Mouse (Mus musculus) MEL (cell line): ENCODE data around the gene F2r. TPM values are rescaled to one million over a fixed set of nuclear protein-coding genes. Genes with fewer than 3 reads are reported as not detected.

Experiments used
- DNase-seq: peaks from one replicate; pipeline ENCODE4 v3.0.0; 2011; ENCODE audit warnings: low read depth, low spot score
- H3K27ac ChIP-seq: 2 replicates; pipeline ENCODE4 v1.5.1; 2012; ENCODE audit warnings: low read depth, mild to moderate bottlenecking, control low read depth, low read length, moderate library complexity; ENCODE audit not compliant: control insufficient read depth
- H3K27me3 ChIP-seq, 2 experiments: fragments of 150-350 bp in 1 of 2; sonication (generic) in 1 of 2; 2 replicates each; pipeline ENCODE4 v1.6.1; 2012; ENCODE audit warnings: low read length in 2 of 2, mild to moderate bottlenecking in 2 of 2, improper control_type of control experiment in 1 of 2, moderate library complexity in 1 of 2; ENCODE audit not compliant: insufficient read depth in 2 of 2, control insufficient read depth in 1 of 2
- H3K36me3 ChIP-seq, 2 experiments: 2 replicates each; pipeline ENCODE4 v1.6.1; 2012 to 2014; ENCODE audit warnings: low read length in 2 of 2, improper control_type of control experiment in 1 of 2, inconsistent platforms in 1 of 2, mild to moderate bottlenecking in 1 of 2; ENCODE audit not compliant: insufficient read depth in 2 of 2, control insufficient read depth in 1 of 2
- H3K4me1 ChIP-seq, 2 experiments: fragments of 150-350 bp in 1 of 2; sonication (generic) in 1 of 2; 2 replicates each; pipeline ENCODE4 v1.6.1; 2012; ENCODE audit warnings: low read length in 2 of 2, improper control_type of control experiment in 1 of 2, mild to moderate bottlenecking in 1 of 2; ENCODE audit not compliant: insufficient read depth in 2 of 2, control insufficient read depth in 1 of 2
- H3K4me3 ChIP-seq, 2 experiments: fragments of 150-350 bp in 1 of 2; sonication (generic) in 1 of 2; 2 replicates each; pipeline ENCODE4 v1.5.1; 2012; ENCODE audit warnings: low read depth in 2 of 2, low read length in 2 of 2, mild to moderate bottlenecking in 2 of 2, moderate library complexity in 2 of 2, control low read depth in 1 of 2, improper control_type of control experiment in 1 of 2; ENCODE audit not compliant: control insufficient read depth in 1 of 2, insufficient read depth in 1 of 2
- H3K79me2 ChIP-seq: 2 replicates; pipeline ENCODE4 v1.6.1; 2012; ENCODE audit warnings: mild to moderate bottlenecking, low read length, moderate library complexity; ENCODE audit not compliant: control insufficient read depth, poor library complexity, insufficient read depth
- H3K9ac ChIP-seq: 2 replicates; pipeline ENCODE4 v1.6.1; 2012; ENCODE audit warnings: low read depth, mild to moderate bottlenecking, control low read depth, low read length, moderate library complexity; ENCODE audit not compliant: control insufficient read depth, poor library complexity, severe bottlenecking
- H3K9me3 ChIP-seq: fragments of 150-350 bp; sonication (generic); replicated peaks from 2 replicates; pipeline ENCODE4 v1.6.1; 2012; ENCODE audit warnings: mild to moderate bottlenecking, low read length, improper control_type of control experiment, moderate library complexity; ENCODE audit not compliant: insufficient read depth
- CHD1 ChIP-seq: IDR thresholded peaks from 2 replicates; pipeline ENCODE4 v1.6.1; 2012; ENCODE audit warnings: low read depth, mild to moderate bottlenecking, inconsistent platforms, low read length, improper control_type of control experiment
- E2F4 ChIP-seq: IDR thresholded peaks from 2 replicates; pipeline ENCODE4 v1.6.1; 2011; ENCODE audit warnings: low read depth, low read length, improper control_type of control experiment, borderline replicate concordance
- EP300 ChIP-seq, 2 experiments: IDR thresholded peaks; 2 replicates each; pipeline ENCODE4 v1.6.1; 2011; ENCODE audit warnings: improper control_type of control experiment in 2 of 2, low read length in 2 of 2, low read depth in 1 of 2, mild to moderate bottlenecking in 1 of 2
- ETS1 ChIP-seq: IDR thresholded peaks from 2 replicates; pipeline ENCODE4 v1.6.1; 2012; ENCODE audit warnings: low read depth, mild to moderate bottlenecking, inconsistent platforms, low read length, improper control_type of control experiment, moderate library complexity
- GATA1 ChIP-seq: IDR thresholded peaks from 2 replicates; pipeline ENCODE4 v1.6.1; 2011; ENCODE audit warnings: low read depth, low read length, improper control_type of control experiment
- MEF2A ChIP-seq: IDR thresholded peaks from 2 replicates; pipeline ENCODE4 v1.6.1; 2014; ENCODE audit warnings: low read depth, mild to moderate bottlenecking, inconsistent platforms, low read length, improper control_type of control experiment; ENCODE audit not compliant: poor library complexity, insufficient replicate concordance, severe bottlenecking; ENCODE audit errors: extremely low read depth
- MXI1 ChIP-seq: IDR thresholded peaks from 2 replicates; pipeline ENCODE4 v1.6.1; 2011; ENCODE audit warnings: mild to moderate bottlenecking, low read depth, low read length, improper control_type of control experiment
- MYB ChIP-seq: IDR thresholded peaks from 2 replicates; pipeline ENCODE4 v1.6.1; 2011; ENCODE audit warnings: mild to moderate bottlenecking, low read depth, low read length, improper control_type of control experiment
- MYC ChIP-seq: IDR thresholded peaks from 2 replicates; pipeline ENCODE4 v1.6.1; 2011; ENCODE audit warnings: low read depth, mild to moderate bottlenecking, low read length, improper control_type of control experiment, moderate library complexity
- RCOR1 ChIP-seq: IDR thresholded peaks from 2 replicates; pipeline ENCODE4 v1.6.1; 2012; ENCODE audit warnings: low read depth, mild to moderate bottlenecking, inconsistent platforms, low read length, improper control_type of control experiment
- SIN3A ChIP-seq: IDR thresholded peaks from 2 replicates; pipeline ENCODE4 v1.6.1; 2012; ENCODE audit warnings: low read length, improper control_type of control experiment, inconsistent platforms
- TAL1 ChIP-seq: IDR thresholded peaks from 2 replicates; pipeline ENCODE4 v1.6.1; 2012; ENCODE audit warnings: mild to moderate bottlenecking, inconsistent platforms, low read length, moderate library complexity, mixed read lengths
- TCF12 ChIP-seq: IDR thresholded peaks from 2 replicates; pipeline ENCODE4 v1.6.1; 2014; ENCODE audit warnings: low read depth, mild to moderate bottlenecking, inconsistent platforms, low read length, improper control_type of control experiment, moderate library complexity
- USF2 ChIP-seq, 2 experiments: IDR thresholded peaks; 2 replicates each; pipeline ENCODE4 v1.6.1; 2011 to 2012; ENCODE audit warnings: improper control_type of control experiment in 2 of 2, low read length in 2 of 2, borderline replicate concordance in 1 of 2, inconsistent platforms in 1 of 2, low read depth in 1 of 2, mild to moderate bottlenecking in 1 of 2; ENCODE audit not compliant: insufficient read depth in 1 of 2
- ZNF384 ChIP-seq: IDR thresholded peaks from 2 replicates; pipeline ENCODE4 v1.6.1; 2012; ENCODE audit warnings: low read depth, mild to moderate bottlenecking, inconsistent platforms, low read length, improper control_type of control experiment
- polyA plus RNA-seq, 2 experiments: library from polyadenylated mRNA; stranded (reverse) in 1 of 2; unstranded in 1 of 2; fragments of >175 nt in 1 of 2; fragments of >200 nt in 1 of 2; gene quantifications; 2 replicates each; pipeline versions ENCODE4 v1.2.1 to v1.2.4; 2012; ENCODE audit warnings: low replicate concordance in 2 of 2, low read depth in 1 of 2; ENCODE audit not compliant: insufficient read length in 2 of 2, insufficient read depth in 1 of 2, missing spikeins in 1 of 2
- total RNA-seq: library from RNA; depleted of rRNA; stranded (reverse); fragments of 300-350 nt; gene quantifications from 2 replicates; pipeline ENCODE4 v1.2.3, GENCODE M21; 2012

F2r gene
- total and polyA plus RNA-seq, 3 experiments: 19.1 to 32.7 TPM; not detected in 1

- TF ChIP-seq RCOR1: peak; percentile 89
- TF ChIP-seq, all 39 proteins: peak for 11
These were observed 16.2 kb upstream of the F2r start (continued) for GRCm38 (mm10) chr13:95634451-95634850.

GRCm38 (mm10) chr13:95633384-95633783, 15.1 kb upstream of the F2r start:
- Histone ChIP-seq H3K9ac (no peak overlapping the region), H3K9me3 (no peaks in the 10 kb centered on the region), H3K27ac (peak overlapping the region; percentile 14; the same call in 1 of the 2 replicates), H3K79me2 (no peaks in the 10 kb centered on the region), H3K4me1 (peaks cover 10 to 31% of the 10 kb centered on the region in 2 experiments), H3K36me3 (peaks cover 0 to 25% of the 10 kb centered on the region in 2 experiments; a peak in 2 of 4 replicates), H3K27me3 (no peaks in the 10 kb centered on the region), H3K4me3 (no peak overlapping the region)
- no peak for DNase-seq
- TF ChIP-seq E2F4: no peak
- no peak for TF ChIP-seq CHD1
- peak; percentile 71 for TF ChIP-seq ZNF384
- no peak for TF ChIP-seq MEF2A

GRCm38 (mm10) chr13:95632144-95632543, 13.9 kb upstream of the F2r start:
- H3K4me3 ChIP-seq: peak overlapping the region; percentile 22 to 38; a peak in 3 of 4 replicates
- peak; percentile 74 for DNase-seq
- peak; percentile 53; the same call in 1 of the 2 replicates for TF ChIP-seq GATA1
- TF ChIP-seq SIN3A: peak; percentile 47; the same call in 1 of the 2 replicates
- peak; percentile 88 for TF ChIP-seq ETS1
- peak; percentile 37; the same call in 1 of the 2 replicates for TF ChIP-seq RCOR1
- TF ChIP-seq MYC: no peak
- TF ChIP-seq EP300 (IDR thresholded peaks at IDR 0.05; ENCODE audit: low read depth in 1 of 2, low read length in 2 of 2): peak; percentile 73 to 75
- TF ChIP-seq MYB: peak; percentile 51; the same call in 1 of the 2 replicates
- no peak for TF ChIP-seq TAL1
- no peak for TF ChIP-seq USF2 (IDR thresholded peaks at IDR 0.05; ENCODE audit: borderline replicate concordance in 1 of 2, insufficient read depth in 1 of 2, low read depth in 1 of 2, low read length in 2 of 2)
- TF ChIP-seq TCF12: peak; percentile 61; the same call in 1 of the 2 replicates
- TF ChIP-seq MXI1: 0 out of 2 replicates have a peak, but pooled peaks have one; percentile 34
- peaks cover 0 to 25% of the 10 kb centered on the region in 2 experiments; a peak in 3 of 4 replicates for H3K36me3 ChIP-seq
- no peaks in the 10 kb centered on the region for H3K9me3 ChIP-seq
- peak overlapping the region; percentile 63 for H3K27ac ChIP-seq
- no peaks in the 10 kb centered on the region for H3K79me2 ChIP-seq
- H3K27me3 ChIP-seq: no peaks in the 10 kb centered on the region
- peak overlapping the region; percentile 10; the same call in 1 of the 2 replicates for H3K9ac ChIP-seq
- peaks cover 10 to 31% of the 10 kb centered on the region in 2 experiments for H3K4me1 ChIP-seq
